Mouse (Mus musculus) midbrain, embryonic 15.5 days (tissue): Measurements from ENCODE around the gene Sptssa. TPM values are rescaled to one million over a fixed set of nuclear protein-coding genes. Genes with fewer than 3 reads are reported as not detected.
A peak's percentile ranks its signal among the peaks of the same experiment; 100 is the strongest.
"Not testable (repeated sequence)": the region's sequence is repeated elsewhere in the genome, so short reads cannot be mapped to it uniquely, and the experiment has no call there.

Experiments used
- ATAC-seq: fragments of 200-750 bp; cut with Nextera tagmentation; replicated peaks from 2 replicates; pipeline ENCODE4 v1.8.0; 2017; ENCODE audit warnings: moderate TSS enrichment
- H3K27ac ChIP-seq: fragments of 300-500 bp; sonication (generic); 2 replicates; pipeline ENCODE4 v1.5.1; 2015; ENCODE audit warnings: mild to moderate bottlenecking, inconsistent platforms
- H3K27me3 ChIP-seq: fragments of 300-500 bp; sonication (generic); replicated peaks from 2 replicates; pipeline ENCODE4 v1.6.1; 2015; ENCODE audit warnings: inconsistent platforms
- H3K36me3 ChIP-seq: fragments of 300-500 bp; sonication (generic); replicated peaks from 2 replicates; pipeline ENCODE4 v1.6.1; 2015; ENCODE audit warnings: inconsistent platforms
- H3K4me1 ChIP-seq: fragments of 300-500 bp; sonication (generic); 2 replicates; pipeline ENCODE4 v1.6.1; 2015; ENCODE audit warnings: inconsistent platforms
- H3K4me2 ChIP-seq: fragments of 300-500 bp; sonication (generic); 2 replicates; pipeline ENCODE4 v1.6.1; 2015; ENCODE audit warnings: inconsistent platforms, mild to moderate bottlenecking, moderate library complexity
- H3K4me3 ChIP-seq: fragments of 300-500 bp; sonication (generic); 2 replicates; pipeline ENCODE4 v1.5.1; 2015; ENCODE audit warnings: mild to moderate bottlenecking, inconsistent platforms
- H3K9ac ChIP-seq: fragments of 300-500 bp; sonication (generic); 2 replicates; pipeline ENCODE4 v1.6.1; 2015; ENCODE audit warnings: mild to moderate bottlenecking, inconsistent platforms
- H3K9me3 ChIP-seq: fragments of 300-500 bp; sonication (generic); 2 replicates; pipeline ENCODE4 v1.6.1; 2016; ENCODE audit warnings: inconsistent platforms
- WGBS: fragments of 180-500 bp; shearing (Covaris S2); methylation state at CpG from one replicate; pipeline ENCODE4 v1.1.7; 2015; ENCODE audit warnings: mixed read lengths; 5-methylcytosine and 5-hydroxymethylcytosine counted together
- polyA plus RNA-seq: library from polyadenylated mRNA; unstranded; fragments of >200 nt; fragmentation: Nextera tagmentation; extraction: Ambion mirVana; gene quantifications from 2 replicates; pipeline ENCODE4 v1.2.1, GENCODE M21; 2015

The Sptssa gene
- polyA plus RNA-seq, 1 experiment from 2014 or later = 169 TPM

DNA sequence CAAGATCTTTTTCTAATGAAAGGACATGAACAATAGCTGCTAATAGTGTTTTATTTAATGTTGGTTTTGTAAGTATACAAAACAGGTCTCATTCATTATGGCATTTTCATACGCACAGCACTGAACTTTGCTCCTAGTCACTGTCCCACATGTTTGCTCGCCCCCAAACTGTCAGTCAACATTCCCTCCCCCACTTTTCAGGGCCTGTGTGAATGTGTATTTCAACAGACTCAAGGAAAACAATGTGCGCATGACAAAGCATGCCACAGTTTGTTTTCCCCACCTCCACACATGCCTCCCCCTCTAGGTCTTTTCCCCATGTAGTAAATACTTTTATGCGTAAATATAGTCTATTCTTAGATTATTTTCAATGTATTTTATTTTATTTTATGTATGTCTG, 14.9 kb upstream of the Sptssa start:
- Histone ChIP-seq H3K4me2 (no peak overlapping the region), H3K27ac (no peak overlapping the region), H3K9me3 (no peaks in the 10 kb centered on the region), H3K4me1 (no peaks in the 10 kb centered on the region), H3K4me3 (no peak overlapping the region), H3K9ac (no peak overlapping the region), H3K27me3 (no peaks in the 10 kb centered on the region), H3K36me3 (peaks cover 22% of the 10 kb centered on the region)
- ATAC-seq = no peak
- 90% methylated on average over 4 of the region's 4 CpGs for WGBS

DNA sequence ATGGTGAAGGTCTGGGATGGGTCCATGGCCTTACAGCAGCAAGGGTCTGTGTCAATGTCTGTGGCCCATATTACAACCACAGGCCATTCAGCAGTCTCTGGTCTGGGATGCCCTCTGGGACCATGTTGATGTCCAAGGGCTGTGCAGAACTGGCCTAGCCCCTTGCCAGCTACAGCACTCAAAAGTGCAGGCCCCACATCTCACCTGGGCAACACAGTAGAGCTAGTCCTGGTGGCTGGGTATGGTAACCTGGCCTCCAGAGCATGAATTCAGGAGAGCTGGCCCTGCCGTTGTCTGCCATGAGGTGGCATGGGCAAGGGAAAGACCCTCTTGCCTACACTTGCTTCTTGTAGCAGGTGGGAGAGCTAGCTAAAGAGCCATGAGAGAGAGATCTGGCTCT, 11.8 kb upstream of the Sptssa start:
- 100% methylated on average over 1 of the region's 1 CpGs for WGBS
- Histone ChIP-seq H3K4me1 (no peaks in the 10 kb centered on the region), H3K4me3 (no peak overlapping the region), H3K36me3 (peaks cover 17% of the 10 kb centered on the region; the same call in 1 of the 2 replicates), H3K4me2 (no peak overlapping the region), H3K9me3 (no peaks in the 10 kb centered on the region), H3K27ac (no peak overlapping the region), H3K27me3 (no peaks in the 10 kb centered on the region), H3K9ac (no peak overlapping the region)
- no peak for ATAC-seq

DNA sequence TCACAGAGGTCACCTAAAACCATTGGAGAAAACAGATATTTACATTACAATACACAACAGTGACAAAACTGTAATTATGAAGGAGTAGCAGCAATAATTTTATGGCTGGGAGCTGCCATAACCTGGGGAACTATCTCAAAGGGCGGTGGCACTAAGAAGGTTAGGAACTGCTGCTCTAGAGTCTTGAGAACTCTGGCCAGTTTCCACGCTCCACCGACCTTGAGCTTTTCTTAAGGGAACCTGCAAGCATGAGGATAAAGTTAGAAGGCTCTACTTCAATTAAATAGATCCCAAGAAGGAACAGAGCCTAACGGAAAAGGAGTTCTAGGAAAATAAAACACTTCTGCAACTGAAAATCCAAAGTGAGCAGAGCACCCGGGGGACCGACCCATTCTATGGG, 9.2 kb upstream of the Sptssa start:
- H3K4me3 ChIP-seq = no peak overlapping the region
- WGBS = 77% methylated on average over 6 of the region's 6 CpGs
- no peaks in the 10 kb centered on the region for H3K4me1 ChIP-seq
- ATAC-seq = no peak
- H3K9ac ChIP-seq = no peak overlapping the region
- H3K27ac ChIP-seq = no peak overlapping the region
- no peak overlapping the region for H3K4me2 ChIP-seq
- H3K36me3 ChIP-seq = peaks cover 4% of the 10 kb centered on the region; the same call in 1 of the 2 replicates
- no peaks in the 10 kb centered on the region for H3K9me3 ChIP-seq
- H3K27me3 ChIP-seq = no peaks in the 10 kb centered on the region

GRCm38 (mm10) chr12:54661470-54661869, 5.1 kb upstream of the Sptssa start:
- not testable (repeated sequence) for H3K4me2 ChIP-seq, ATAC-seq
- WGBS = 76% methylated on average over 5 of the region's 5 CpGs

GRCm38 (mm10) chr12:54659901-54660300, 3.5 kb upstream of the Sptssa start:
- H3K27me3 ChIP-seq = no peaks in the 10 kb centered on the region
- no peak overlapping the region for H3K27ac ChIP-seq
- no peaks in the 10 kb centered on the region for H3K9me3 ChIP-seq
- no peak overlapping the region for H3K4me2 ChIP-seq
- H3K36me3 ChIP-seq = no peaks in the 10 kb centered on the region
- H3K4me3 ChIP-seq = no peak overlapping the region
- H3K9ac ChIP-seq = no peak overlapping the region
- H3K4me1 ChIP-seq = peaks cover 6% of the 10 kb centered on the region
- 91% methylated on average over 3 of the region's 3 CpGs for WGBS
- ATAC-seq = no peak

More at GRCm38 (mm10) chr12:54661470-54661869, 5.1 kb upstream of the Sptssa start:
- not testable (repeated sequence) for H3K4me3 ChIP-seq, H3K4me1 ChIP-seq, H3K9me3 ChIP-seq, H3K36me3 ChIP-seq, H3K27ac ChIP-seq, H3K9ac ChIP-seq, H3K27me3 ChIP-seq

GRCm38 (mm10) chr12:54658425-54659092, 2.2 kb upstream of the Sptssa start:
- peaks cover 18% of the 10 kb centered on the region for H3K4me1 ChIP-seq
- H3K36me3 ChIP-seq = no peaks in the 10 kb centered on the region
- 85% methylated on average over 7 of the region's 7 CpGs for WGBS
- no peaks in the 10 kb centered on the region for H3K27me3 ChIP-seq
- H3K27ac ChIP-seq = no peak overlapping the region
- H3K4me2 ChIP-seq = no peak overlapping the region
- H3K4me3 ChIP-seq = no peak overlapping the region
- no peak overlapping the region for H3K9ac ChIP-seq
- ATAC-seq = no peak
- no peaks in the 10 kb centered on the region for H3K9me3 ChIP-seq

DNA sequence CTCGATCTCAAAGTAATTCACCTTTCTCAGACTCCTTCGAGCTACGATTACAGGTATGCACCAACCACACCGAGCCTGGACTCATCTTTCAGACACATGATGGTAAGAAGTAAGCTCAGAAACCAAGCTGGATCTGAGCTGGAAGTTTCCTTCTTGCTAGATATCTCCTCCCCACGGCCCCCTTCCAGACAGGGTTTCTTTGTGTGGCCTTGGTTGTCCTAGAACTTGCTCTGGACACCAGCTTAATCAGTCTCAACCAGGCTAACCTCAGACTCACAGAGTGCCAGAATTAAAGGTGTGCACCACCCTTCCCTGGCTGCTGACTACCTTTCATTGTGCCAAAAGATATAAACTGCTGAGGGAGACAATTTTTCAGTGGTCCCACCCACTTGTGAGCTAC, 1.6 kb upstream of the Sptssa start:
- H3K4me3 ChIP-seq = no peak overlapping the region
- H3K36me3 ChIP-seq = no peaks in the 10 kb centered on the region
- WGBS = 95% methylated on average over 5 of the region's 5 CpGs
- H3K27ac ChIP-seq = no peak overlapping the region
- H3K9me3 ChIP-seq = no peaks in the 10 kb centered on the region
- peaks cover 19% of the 10 kb centered on the region for H3K4me1 ChIP-seq
- no peak overlapping the region for H3K4me2 ChIP-seq
- ATAC-seq = no peak
- no peak overlapping the region for H3K9ac ChIP-seq
- no peaks in the 10 kb centered on the region for H3K27me3 ChIP-seq

DNA sequence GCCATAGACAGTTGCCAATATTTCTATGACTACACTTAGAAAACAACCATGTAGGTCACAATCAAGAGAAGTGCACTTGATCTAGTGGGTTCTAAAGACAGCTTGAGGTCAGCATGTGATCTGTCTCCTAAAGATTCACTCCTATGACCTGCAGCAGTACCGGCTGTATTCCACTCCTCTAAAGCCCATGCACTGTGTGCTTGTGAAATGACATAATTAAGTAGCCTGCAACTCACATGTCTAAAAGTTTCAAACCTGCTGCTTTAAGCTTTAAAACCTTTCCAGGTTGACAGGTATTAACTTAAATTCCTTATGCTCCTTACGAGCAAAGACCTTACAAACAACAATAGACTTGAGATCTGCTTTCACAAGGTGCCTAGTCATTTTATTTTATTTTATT, 853 bp upstream of the Sptssa start:
- 56% methylated on average over 2 of the region's 2 CpGs for WGBS
- H3K36me3 ChIP-seq = no peaks in the 10 kb centered on the region

DNA sequence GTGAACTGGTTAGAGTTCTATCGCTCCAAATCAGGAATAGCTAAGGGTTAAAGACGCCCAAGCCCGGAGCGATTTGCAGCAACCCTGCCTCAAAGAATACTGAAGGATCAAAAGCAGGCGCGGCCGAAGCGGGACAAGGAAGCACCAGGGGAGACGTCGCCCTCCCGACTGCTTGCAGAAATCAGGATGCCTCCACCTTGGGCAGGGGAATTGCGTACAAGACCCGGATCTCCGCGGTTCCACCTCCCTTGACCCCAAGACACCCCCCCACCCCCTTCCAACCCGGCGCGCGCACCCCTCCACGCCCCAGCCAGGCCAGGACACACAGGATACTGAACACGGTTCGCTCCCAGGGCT, 356 bp downstream of the Sptssa start:
- ATAC-seq = peak; percentile 60
- Histone ChIP-seq H3K9me3 (no peaks in the 10 kb centered on the region), H3K27ac (peak overlapping the region; percentile 82), H3K9ac (peak overlapping the region; percentile 67), H3K4me2 (peak overlapping the region; percentile 65), H3K4me3 (peak overlapping the region; percentile 74), H3K36me3 (no peaks in the 10 kb centered on the region), H3K27me3 (no peaks in the 10 kb centered on the region), H3K4me1 (peaks cover 26% of the 10 kb centered on the region)
- WGBS = under 1% methylated on average over 22 of the region's 22 CpGs

More for the DNA sequence above, 853 bp upstream of the Sptssa start:
- Histone ChIP-seq H3K27ac (no peak overlapping the region), H3K4me3 (peak overlapping the region; percentile 74; the same call in 1 of the 2 replicates), H3K27me3 (no peaks in the 10 kb centered on the region), H3K9me3 (no peaks in the 10 kb centered on the region), H3K4me1 (peaks cover 25% of the 10 kb centered on the region), H3K9ac (no peak overlapping the region), H3K4me2 (peak overlapping the region; percentile 65)
- ATAC-seq = no peak; the same call in 1 of the 2 replicates

DNA sequence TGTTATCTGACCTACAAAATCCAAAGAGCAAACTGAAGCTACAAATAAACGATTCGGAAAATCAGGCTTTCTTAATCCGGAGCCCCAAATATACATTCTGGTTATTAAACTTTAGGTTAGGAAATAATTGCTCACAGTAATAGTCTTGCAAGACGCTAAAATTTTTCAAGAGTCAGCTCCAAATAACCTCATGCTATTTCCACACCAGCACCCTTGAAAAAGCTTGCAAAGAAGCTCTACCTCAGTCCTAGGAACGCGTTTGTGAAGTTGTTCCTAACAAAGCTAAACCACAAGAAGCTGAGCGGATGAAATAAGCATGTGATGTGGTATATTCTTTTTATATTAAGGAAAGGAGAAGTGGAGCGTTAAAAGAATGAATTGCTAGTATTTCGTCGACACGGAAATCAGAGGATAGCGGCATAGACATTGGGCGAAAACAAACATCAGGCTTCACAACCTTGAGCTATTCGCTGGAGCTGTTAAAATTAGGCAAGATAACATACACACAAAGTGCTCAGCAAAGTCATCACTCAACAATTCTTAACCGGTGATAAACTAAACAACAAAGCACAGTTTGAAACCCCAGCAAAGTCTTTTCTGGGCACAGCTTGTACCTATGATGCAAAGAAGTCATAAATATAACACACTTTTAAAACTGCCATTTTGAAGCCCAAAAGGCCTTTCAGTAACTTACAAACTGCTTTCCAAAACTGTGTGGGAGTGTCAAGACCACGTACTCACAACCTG, 908 bp downstream of the Sptssa start:
- Histone ChIP-seq H3K9ac (peak overlapping the region; percentile 67), H3K27me3 (no peaks in the 10 kb centered on the region), H3K4me1 (peaks cover 26% of the 10 kb centered on the region), H3K4me2 (peak overlapping the region; percentile 65), H3K4me3 (peak overlapping the region; percentile 74), H3K9me3 (no peaks in the 10 kb centered on the region), H3K36me3 (no peaks in the 10 kb centered on the region), H3K27ac (peak overlapping the region; percentile 82)
- WGBS = 25% methylated on average over 16 of the region's 16 CpGs
- ATAC-seq = no peak

- H3K4me3 ChIP-seq = peak overlapping the region; percentile 74; the same call in 1 of the 2 replicates
- H3K4me2 ChIP-seq = peak overlapping the region; percentile 65
- ATAC-seq = no peak
- H3K4me1 ChIP-seq = peaks cover 26% of the 10 kb centered on the region
- H3K27me3 ChIP-seq = no peaks in the 10 kb centered on the region
- no peak overlapping the region for H3K27ac ChIP-seq
- H3K9ac ChIP-seq = no peak overlapping the region
- 84% methylated on average over 1 of the region's 1 CpGs for WGBS
- no peaks in the 10 kb centered on the region for H3K9me3 ChIP-seq
- no peaks in the 10 kb centered on the region for H3K36me3 ChIP-seq
These were observed 1.6 kb downstream of the Sptssa start for GRCm38 (mm10) chr12:54654741-54655140.

DNA sequence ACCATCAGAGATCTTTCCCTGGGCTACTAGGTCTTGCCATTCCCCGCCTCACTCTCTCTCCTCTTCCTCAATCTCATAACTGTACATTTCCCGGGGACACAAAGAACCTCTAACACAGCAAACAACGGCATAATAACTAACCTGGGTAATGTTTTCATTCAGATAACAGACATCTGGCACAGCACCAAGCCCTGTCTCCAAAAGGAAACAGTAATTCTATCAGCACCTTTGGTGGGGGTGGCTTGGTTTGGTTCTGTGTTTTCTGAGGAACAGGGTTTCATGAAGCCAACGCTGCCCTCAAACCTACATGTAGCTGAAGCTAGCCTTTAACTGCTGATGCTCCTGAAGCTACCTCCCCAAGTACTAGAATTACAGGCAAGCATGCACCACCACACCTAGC, 2.2 kb downstream of the Sptssa start:
- H3K9ac ChIP-seq = no peak overlapping the region
- no peak overlapping the region for H3K27ac ChIP-seq
- no peaks in the 10 kb centered on the region for H3K9me3 ChIP-seq
- H3K27me3 ChIP-seq = no peaks in the 10 kb centered on the region
- 83% methylated on average over 4 of the region's 4 CpGs for WGBS
- no peak overlapping the region for H3K4me2 ChIP-seq
- no peak for ATAC-seq
- no peaks in the 10 kb centered on the region for H3K36me3 ChIP-seq
- H3K4me3 ChIP-seq = no peak overlapping the region
- peaks cover 26% of the 10 kb centered on the region for H3K4me1 ChIP-seq

- 0 out of 2 replicates have a peak, but pooled peaks cover 3% of the 10 kb centered on the region for H3K36me3 ChIP-seq
- no peaks in the 10 kb centered on the region for H3K27me3 ChIP-seq
- no peaks in the 10 kb centered on the region for H3K9me3 ChIP-seq
- WGBS = 90% methylated on average over 12 of the region's 12 CpGs
- H3K4me1 ChIP-seq = peaks cover 26% of the 10 kb centered on the region
- no peak overlapping the region for H3K4me2 ChIP-seq
- H3K4me3 ChIP-seq = no peak overlapping the region
- no peak overlapping the region for H3K9ac ChIP-seq
- no peak overlapping the region for H3K27ac ChIP-seq
- ATAC-seq = no peak
These were observed 4.0 kb downstream of the Sptssa start for GRCm38 (mm10) chr12:54652346-54652745.
